Mouse (Mus musculus): ENCODE results near the gene Cd200r1. TPM values are rescaled to one million over a fixed set of nuclear protein-coding genes. Genes with fewer than 3 reads are reported as not detected.

Cd200r1 gene
- polyA plus RNA-seq, 2 experiments, result 1.1 to 2.7 TPM

DNA sequence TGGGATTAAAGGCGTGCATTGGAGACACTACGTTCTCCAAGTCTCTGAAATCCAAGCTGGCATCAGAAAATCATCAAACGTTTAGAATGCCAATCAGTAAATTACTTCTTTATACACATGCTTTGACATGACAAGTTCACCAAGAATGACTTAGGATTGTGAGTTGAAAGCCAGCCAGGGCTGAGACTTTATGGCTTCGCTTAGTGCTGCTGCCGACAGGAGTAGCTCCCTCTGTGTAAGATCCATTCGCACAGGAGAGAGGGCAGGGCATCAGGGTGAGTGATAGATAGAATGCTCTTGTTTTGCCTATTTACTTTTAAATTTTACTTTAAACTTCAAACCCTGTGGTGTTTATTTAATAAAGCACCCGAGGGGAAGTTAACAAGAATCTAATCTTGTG lies 2.0 kb downstream of the Cd200r1 start:
- no peak for TF ChIP-seq POLR2A (IDR thresholded peaks at IDR 0.05; ENCODE audit: borderline replicate concordance, extremely low read depth, insufficient read depth, insufficient read length)
- H3K4me1 ChIP-seq (ENCODE audit: control insufficient read depth, insufficient read depth, low read length), result no peaks in the 10 kb centered on the region
- H3K9me3 ChIP-seq (ENCODE audit: control insufficient read depth, low read length), result no peaks in the 10 kb centered on the region
- DNase-seq (ENCODE audit: low spot score) (no peak), ATAC-seq (ENCODE audit: low FRiP score, low read depth) (no peak)
- no peak overlapping the region for H3K27ac ChIP-seq (replicated peaks; ENCODE audit: low read depth, low read length)
- no peaks in the 10 kb centered on the region for H3K36me3 ChIP-seq (ENCODE audit: control insufficient read depth, insufficient read depth, low read length)
- WGBS, result 80% methylated on average over 7 of the region's 7 CpGs
- H3K9ac ChIP-seq (ENCODE audit: low read depth, low read length, severe bottlenecking), result no peak overlapping the region
- no peak overlapping the region for H3K4me3 ChIP-seq (replicated peaks; ENCODE audit: low read length)
- H3K27me3 ChIP-seq (ENCODE audit: control insufficient read depth, insufficient read depth, low read length), result no peaks in the 10 kb centered on the region
- H3K4me2 ChIP-seq (replicated peaks; ENCODE audit: low read depth, low read length, severe bottlenecking), result no peak overlapping the region

- Histone ChIP-seq H3K27ac (replicated peaks; ENCODE audit: low read depth, low read length) (no peak overlapping the region), H3K9me3 (ENCODE audit: control insufficient read depth, low read length) (no peaks in the 10 kb centered on the region), H3K27me3 (ENCODE audit: control insufficient read depth, insufficient read depth, low read length) (no peaks in the 10 kb centered on the region), H3K4me3 (replicated peaks; ENCODE audit: low read length) (no peak overlapping the region), H3K4me1 (ENCODE audit: control insufficient read depth, insufficient read depth, low read length) (no peaks in the 10 kb centered on the region), H3K4me2 (replicated peaks; ENCODE audit: low read depth, low read length, severe bottlenecking) (no peak overlapping the region), H3K9ac (ENCODE audit: low read depth, low read length, severe bottlenecking) (no peak overlapping the region), H3K36me3 (ENCODE audit: control insufficient read depth, insufficient read depth, low read length) (no peaks in the 10 kb centered on the region)
- DNase-seq (ENCODE audit: low spot score), result peak; percentile 25
- WGBS, result 47% methylated on average over 2 of the region's 2 CpGs
- no peak for TF ChIP-seq POLR2A (IDR thresholded peaks at IDR 0.05; ENCODE audit: borderline replicate concordance, extremely low read depth, insufficient read depth, insufficient read length)
- ATAC-seq (ENCODE audit: low FRiP score, low read depth), result no peak
Measured at GRCm38 (mm10) chr16:44767967-44768366, 2.4 kb downstream of the Cd200r1 start.

DNA sequence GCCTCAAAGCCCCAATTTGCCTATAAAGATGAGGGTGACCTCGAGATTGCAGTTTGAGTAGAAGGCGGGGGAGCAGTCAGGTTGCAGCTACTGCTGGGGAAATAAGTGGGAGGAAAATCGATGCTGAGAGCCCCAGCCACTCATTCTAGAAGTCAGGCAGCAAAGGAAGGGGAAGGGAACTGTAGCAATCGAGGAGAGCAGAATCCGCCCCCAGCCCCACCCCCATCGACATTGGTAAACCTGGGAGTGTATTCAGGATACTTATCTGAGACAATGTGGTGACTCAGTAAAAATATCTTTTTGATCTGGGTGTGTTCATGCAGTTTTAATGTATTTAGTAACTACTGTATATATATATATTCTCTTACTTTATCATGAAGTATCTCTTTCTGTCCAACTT lies 7.0 kb downstream of the Cd200r1 start:
- no peaks in the 10 kb centered on the region for H3K9me3 ChIP-seq (ENCODE audit: control insufficient read depth, low read length)
- no peak overlapping the region for H3K27ac ChIP-seq (replicated peaks; ENCODE audit: low read depth, low read length)
- no peak overlapping the region for H3K9ac ChIP-seq (ENCODE audit: low read depth, low read length, severe bottlenecking)
- TF ChIP-seq POLR2A (IDR thresholded peaks at IDR 0.05; ENCODE audit: borderline replicate concordance, extremely low read depth, insufficient read depth, insufficient read length), result no peak
- no peak overlapping the region for H3K4me3 ChIP-seq (replicated peaks; ENCODE audit: low read length)
- no peak overlapping the region for H3K4me2 ChIP-seq (replicated peaks; ENCODE audit: low read depth, low read length, severe bottlenecking)
- WGBS, result 66% methylated on average over 6 of the region's 6 CpGs
- H3K36me3 ChIP-seq (ENCODE audit: control insufficient read depth, insufficient read depth, low read length), result no peaks in the 10 kb centered on the region
- DNase-seq (ENCODE audit: low spot score), result no peak
- no peak for ATAC-seq (ENCODE audit: low FRiP score, low read depth)
- H3K27me3 ChIP-seq (ENCODE audit: control insufficient read depth, insufficient read depth, low read length), result no peaks in the 10 kb centered on the region
- H3K4me1 ChIP-seq (ENCODE audit: control insufficient read depth, insufficient read depth, low read length), result no peaks in the 10 kb centered on the region

DNA sequence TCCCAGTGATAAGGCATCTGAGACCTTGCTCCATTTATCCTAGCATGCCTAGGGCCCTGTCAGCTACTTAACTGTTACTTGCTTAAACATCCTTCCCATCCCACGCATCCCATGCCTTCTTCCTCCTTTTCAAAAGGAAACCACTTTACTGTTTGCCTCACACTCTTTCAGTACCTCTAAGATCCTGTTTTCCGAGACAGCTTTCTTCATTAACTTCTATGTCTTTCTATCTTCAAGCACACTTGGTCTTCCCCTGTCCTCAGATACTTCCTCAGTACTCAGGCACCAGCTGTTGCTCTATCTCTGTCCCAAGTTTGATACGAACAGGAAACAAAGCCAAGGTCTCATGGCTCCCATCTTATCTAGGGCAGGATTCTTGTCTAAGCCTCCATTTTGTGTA lies 8.1 kb downstream of the Cd200r1 start:
- H3K36me3 ChIP-seq (ENCODE audit: control insufficient read depth, insufficient read depth, low read length), result no peaks in the 10 kb centered on the region
- H3K9me3 ChIP-seq (ENCODE audit: control insufficient read depth, low read length), result no peaks in the 10 kb centered on the region
- H3K4me1 ChIP-seq (ENCODE audit: control insufficient read depth, insufficient read depth, low read length), result no peaks in the 10 kb centered on the region
- no peak overlapping the region for H3K9ac ChIP-seq (ENCODE audit: low read depth, low read length, severe bottlenecking)
- TF ChIP-seq POLR2A (IDR thresholded peaks at IDR 0.05; ENCODE audit: borderline replicate concordance, extremely low read depth, insufficient read depth, insufficient read length), result no peak
- no peak for ATAC-seq (ENCODE audit: low FRiP score, low read depth)
- no peak overlapping the region for H3K27ac ChIP-seq (replicated peaks; ENCODE audit: low read depth, low read length)
- no peaks in the 10 kb centered on the region for H3K27me3 ChIP-seq (ENCODE audit: control insufficient read depth, insufficient read depth, low read length)
- no peak overlapping the region for H3K4me3 ChIP-seq (replicated peaks; ENCODE audit: low read length)
- no peak for DNase-seq (ENCODE audit: low spot score)
- 87% methylated on average over 3 of the region's 3 CpGs for WGBS
- H3K4me2 ChIP-seq (replicated peaks; ENCODE audit: low read depth, low read length, severe bottlenecking), result no peak overlapping the region

- ATAC-seq (ENCODE audit: low FRiP score, low read depth) (no peak), DNase-seq (ENCODE audit: low spot score) (no peak)
- no peaks in the 10 kb centered on the region for H3K27me3 ChIP-seq (ENCODE audit: control insufficient read depth, insufficient read depth, low read length)
- H3K9me3 ChIP-seq (ENCODE audit: control insufficient read depth, low read length), result no peaks in the 10 kb centered on the region
- H3K4me3 ChIP-seq (replicated peaks; ENCODE audit: low read length), result no peak overlapping the region
- no peak for TF ChIP-seq POLR2A (IDR thresholded peaks at IDR 0.05; ENCODE audit: borderline replicate concordance, extremely low read depth, insufficient read depth, insufficient read length)
- no peak overlapping the region for H3K4me2 ChIP-seq (replicated peaks; ENCODE audit: low read depth, low read length, severe bottlenecking)
- H3K27ac ChIP-seq (replicated peaks; ENCODE audit: low read depth, low read length), result no peak overlapping the region
- H3K36me3 ChIP-seq (ENCODE audit: control insufficient read depth, insufficient read depth, low read length), result no peaks in the 10 kb centered on the region
- no peaks in the 10 kb centered on the region for H3K4me1 ChIP-seq (ENCODE audit: control insufficient read depth, insufficient read depth, low read length)
- WGBS, result 77% methylated on average over 6 of the region's 6 CpGs
- no peak overlapping the region for H3K9ac ChIP-seq (ENCODE audit: low read depth, low read length, severe bottlenecking)
Measured at GRCm38 (mm10) chr16:44774201-44774600, 8.7 kb downstream of the Cd200r1 start.

DNA sequence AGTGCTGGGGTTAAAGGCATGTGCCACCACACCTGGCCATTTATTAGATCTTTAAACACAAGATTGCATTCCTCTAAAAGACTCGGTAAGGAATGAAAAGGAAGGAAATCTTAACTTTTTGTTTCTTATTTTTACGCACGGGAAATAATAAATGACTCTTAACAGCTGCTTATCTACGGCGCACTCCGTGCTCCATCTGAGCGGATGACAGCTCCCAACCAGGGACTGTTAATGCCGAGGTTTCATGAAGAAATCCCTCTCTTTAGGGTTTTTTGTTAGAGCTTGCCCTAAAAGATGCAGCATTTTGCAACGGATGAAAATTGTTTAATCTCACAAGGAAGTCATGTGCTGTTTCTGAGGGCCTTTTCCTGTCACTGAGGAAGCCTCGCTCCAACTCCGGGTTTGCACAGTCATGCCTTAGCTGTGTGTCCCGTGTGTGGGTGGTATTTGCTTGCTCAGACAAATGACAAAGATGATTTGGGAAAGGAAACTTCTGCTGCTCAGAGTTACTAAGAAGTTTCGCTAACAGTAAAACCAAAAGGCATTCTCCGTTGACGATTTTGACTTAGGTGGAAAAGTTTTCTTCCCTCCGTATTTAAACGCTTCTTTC lies 13.1 kb downstream of the Cd200r1 start:
- no peaks in the 10 kb centered on the region for H3K27me3 ChIP-seq (ENCODE audit: control insufficient read depth, insufficient read depth, low read length)
- DNase-seq (ENCODE audit: low spot score) (no peak), ATAC-seq (ENCODE audit: low FRiP score, low read depth) (no peak)
- no peak overlapping the region for H3K9ac ChIP-seq (ENCODE audit: low read depth, low read length, severe bottlenecking)
- H3K27ac ChIP-seq (replicated peaks; ENCODE audit: low read depth, low read length), result no peak overlapping the region
- no peak for TF ChIP-seq POLR2A (IDR thresholded peaks at IDR 0.05; ENCODE audit: borderline replicate concordance, extremely low read depth, insufficient read depth, insufficient read length)
- no peak overlapping the region for H3K4me2 ChIP-seq (replicated peaks; ENCODE audit: low read depth, low read length, severe bottlenecking)
- 61% methylated on average over 17 of the region's 17 CpGs for WGBS
- H3K4me1 ChIP-seq (ENCODE audit: control insufficient read depth, insufficient read depth, low read length), result no peaks in the 10 kb centered on the region
- H3K9me3 ChIP-seq (ENCODE audit: control insufficient read depth, low read length), result no peaks in the 10 kb centered on the region
- H3K36me3 ChIP-seq (ENCODE audit: control insufficient read depth, insufficient read depth, low read length), result no peaks in the 10 kb centered on the region
- H3K4me3 ChIP-seq (replicated peaks; ENCODE audit: low read length), result no peak overlapping the region
